Mouse (Mus musculus) hematopoietic stem cell, adult 5-6 weeks (primary cell): ENCODE data around the gene Sema4a. TPM values are rescaled to one million over a fixed set of nuclear protein-coding genes. Genes with fewer than 3 reads are reported as not detected.
"Not testable (repeated sequence)": the region's sequence is repeated elsewhere in the genome, so short reads cannot be mapped to it uniquely, and the experiment has no call there.

ENCODE experiments used
- ATAC-seq, 2 experiments: fragments of 125-278 bp in 1 of 2; replicated peaks in 1 of 2; 2 replicates each; pipeline ENCODE4 v1.8.0; 2016 to 2017; ENCODE audit warnings: inconsistent platforms in 2 of 2, mild to moderate bottlenecking in 2 of 2, moderate number of reproducible peaks in 2 of 2, low read depth in 1 of 2, moderate TSS enrichment in 1 of 2; ENCODE audit not compliant: low FRiP score in 2 of 2, poor library complexity in 2 of 2, severe bottlenecking in 2 of 2, insufficient read depth in 1 of 2, low TSS enrichment in 1 of 2
- total RNA-seq: library from RNA; stranded (forward); fragments of 172-1452, 232-1000 nt; gene quantifications from 2 replicates; pipeline ENCODE4 v1.2.3, GENCODE M21; 2017

Gene Sema4a
- total RNA-seq, 1 experiment from 2014 or later = 4.3 TPM

- ATAC-seq = no peak
These were observed 13.3 kb downstream of the Sema4a start for GRCm38 (mm10) chr3:88447676-88448183.

DNA sequence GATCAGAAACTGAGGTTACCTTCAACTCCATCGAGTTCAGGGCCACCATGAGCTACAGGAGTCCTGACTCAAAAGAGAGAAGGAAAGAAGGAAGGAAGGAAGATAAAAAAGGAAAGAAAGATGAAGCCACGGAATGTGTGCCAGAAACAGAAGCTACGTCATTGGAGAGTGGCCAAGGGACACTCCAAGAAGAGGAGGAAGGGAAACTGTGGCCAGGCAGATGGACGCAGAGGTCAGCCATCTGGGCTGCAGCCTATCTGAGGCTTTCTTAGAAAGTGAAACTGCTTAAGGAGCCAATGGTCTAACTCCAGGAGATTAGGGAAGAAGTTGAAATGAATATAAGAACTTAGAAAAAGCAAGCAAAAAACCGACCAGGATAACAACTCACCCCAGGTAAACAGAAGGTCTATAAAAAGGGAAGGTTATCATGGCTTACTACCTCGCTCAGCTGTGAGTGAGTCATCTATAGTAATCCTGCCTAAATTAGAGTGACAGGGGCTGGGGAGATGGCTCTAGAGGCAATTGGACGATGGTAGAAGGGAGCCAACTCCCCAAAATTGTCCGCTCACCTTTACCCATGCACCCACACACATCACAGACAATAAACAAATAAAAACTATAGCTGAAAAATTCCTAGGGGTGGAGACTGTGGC lies 14.4 kb downstream of the Sema4a start:
- ATAC-seq = 0 out of 4 replicates have a peak, but pooled peaks have one; percentile 17 to 23

GRCm38 (mm10) chr3:88442888-88443287 lies 18.1 kb downstream of the Sema4a start:
- peak in 1 of 2 experiments; percentile 26; a peak in 1 of 4 replicates for ATAC-seq

- no peak for ATAC-seq
These were observed 18.5 kb downstream of the Sema4a start for GRCm38 (mm10) chr3:88442488-88442887.

GRCm38 (mm10) chr3:88440500-88441381 lies 20.2 kb downstream of the Sema4a start:
- peak; percentile 34 to 63; a peak in 1 of 4 replicates for ATAC-seq

GRCm38 (mm10) chr3:88439582-88439981 lies 21.4 kb downstream of the Sema4a start:
- no peak for ATAC-seq

- ATAC-seq = no peak
These were observed 23.5 kb downstream of the Sema4a start for GRCm38 (mm10) chr3:88437454-88437853.

GRCm38 (mm10) chr3:88436395-88437201 lies 24.4 kb downstream of the Sema4a start:
- ATAC-seq = peak; percentile 63 to 74

DNA sequence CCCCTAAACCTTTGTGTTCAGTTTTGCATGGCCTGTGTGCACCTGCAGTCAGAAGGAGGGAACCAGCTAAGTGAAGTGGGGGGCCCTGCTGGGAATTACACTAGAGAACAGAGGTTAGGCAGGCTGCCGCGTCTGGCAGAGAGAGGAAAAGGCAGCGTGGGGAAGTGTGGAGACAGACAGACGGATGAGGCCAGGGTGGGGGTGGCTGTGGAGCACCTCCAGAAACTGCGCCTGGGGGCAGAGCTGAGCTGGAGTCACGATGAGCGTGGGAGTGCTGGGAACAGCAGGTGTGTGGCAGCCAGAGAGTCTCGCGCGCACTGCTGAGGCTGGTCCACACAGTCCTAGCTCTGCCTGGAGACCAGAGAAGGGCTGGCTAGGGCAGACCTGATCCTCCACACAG lies 25.5 kb downstream of the Sema4a start:
- no peak for ATAC-seq

- not testable (repeated sequence) for ATAC-seq
These were observed 32.3 kb downstream of the Sema4a start for GRCm38 (mm10) chr3:88428639-88429038.

- ATAC-seq = no peak
These were observed 33.6 kb downstream of the Sema4a start for GRCm38 (mm10) chr3:88427342-88427905.

DNA sequence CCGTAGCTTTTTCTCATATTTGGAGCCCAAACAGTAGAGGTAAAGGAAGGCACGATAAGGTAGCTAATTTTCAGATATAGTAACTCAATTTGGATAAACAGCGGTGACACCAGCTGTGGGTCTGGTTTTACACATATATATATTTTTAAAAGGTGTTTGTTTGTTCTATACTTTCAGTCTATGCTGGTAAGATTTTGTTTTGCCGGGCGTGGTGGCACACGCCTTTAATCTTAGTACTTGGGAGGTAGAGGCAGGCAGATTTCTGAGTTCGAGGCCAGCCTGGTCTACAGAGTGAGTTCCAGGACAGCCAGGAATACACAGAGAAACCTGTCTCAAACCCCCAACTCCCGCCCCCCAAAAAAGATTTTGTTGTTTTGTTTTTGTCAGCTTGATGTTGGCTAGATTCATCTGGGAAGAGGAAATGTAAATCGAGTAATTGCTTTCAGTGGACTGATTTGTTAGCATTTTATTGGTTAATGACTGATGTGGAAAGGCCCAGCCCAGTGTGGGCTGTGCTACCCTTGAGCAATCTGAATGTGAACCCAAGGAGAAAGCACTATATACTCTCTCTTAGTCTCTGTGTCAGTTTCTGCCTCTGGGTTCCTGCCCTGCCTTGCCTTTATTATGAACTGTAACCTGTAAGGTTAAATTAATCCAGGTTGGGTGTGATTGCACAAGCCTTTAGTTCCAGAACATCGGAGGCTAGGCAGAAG lies 35.1 kb downstream of the Sema4a start:
- no peak for ATAC-seq

DNA sequence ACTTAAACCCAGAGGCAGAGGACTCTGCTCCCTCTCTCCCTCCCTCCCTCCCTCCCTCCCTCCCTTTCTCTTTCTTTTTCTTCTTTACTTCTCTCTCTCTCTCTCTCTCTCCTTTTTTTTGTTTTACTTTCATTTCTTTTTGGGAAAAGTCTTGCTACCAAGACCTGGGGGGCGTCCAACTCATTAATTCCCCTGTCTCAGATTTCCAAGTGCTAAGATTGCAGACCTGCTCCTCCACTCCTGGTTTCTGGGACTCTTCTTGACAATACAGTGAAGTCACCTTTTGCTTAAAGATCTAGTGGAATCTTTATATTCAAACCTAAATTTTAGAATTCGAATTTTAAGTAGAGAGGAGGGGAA lies 35.7 kb downstream of the Sema4a start:
- ATAC-seq = no peak

GRCm38 (mm10) chr3:88424605-88425329 lies 36.2 kb downstream of the Sema4a start, which contains the start of gene Slc25a44:
Slc25a44 (minus strand) TSS chr3:88425139.
- ATAC-seq = peak; percentile 97 to 98

DNA sequence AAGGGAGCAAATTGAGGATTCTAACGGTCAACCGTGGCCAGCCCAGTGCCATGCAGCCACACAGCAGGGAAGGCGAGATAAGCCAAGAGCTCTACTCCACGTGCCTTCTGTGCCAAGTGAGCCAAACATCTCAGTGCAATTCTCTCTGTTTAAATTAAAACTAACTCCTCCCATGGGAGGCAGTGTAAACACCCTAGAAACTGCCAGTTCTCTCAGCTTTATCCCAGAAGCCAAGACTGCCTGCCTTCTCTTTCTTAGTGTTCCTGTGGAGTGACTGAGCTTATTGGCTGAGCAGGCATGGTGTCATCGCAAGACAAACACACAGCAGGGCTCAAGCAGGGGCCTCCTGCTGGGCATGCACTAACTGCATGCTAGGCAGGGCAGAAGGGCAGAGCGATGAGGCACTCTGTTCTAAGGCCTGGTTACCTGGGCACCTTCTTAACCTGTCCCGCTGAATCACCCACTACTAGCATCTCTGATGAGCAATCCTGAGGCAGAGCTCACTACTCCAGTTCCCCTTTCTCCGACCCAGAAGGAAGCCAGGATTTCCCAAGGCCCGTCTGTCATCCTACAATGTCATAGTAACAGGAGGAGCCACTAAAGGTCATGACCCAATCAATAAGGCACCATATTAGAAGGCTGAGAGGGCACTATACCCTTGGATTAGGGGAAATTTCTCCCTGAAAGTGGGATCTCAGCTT lies 38.8 kb downstream of the Sema4a start:
- ATAC-seq = peak in 1 of 2 experiments; percentile 25; a peak in 1 of 4 replicates
